Mouse (Mus musculus): Measurements from ENCODE around the gene Zfp523.
"Not testable (repeated sequence)": the region's sequence is repeated elsewhere in the genome, so short reads cannot be mapped to it uniquely, and the experiment has no call there.

Gene Zfp523

DNA sequence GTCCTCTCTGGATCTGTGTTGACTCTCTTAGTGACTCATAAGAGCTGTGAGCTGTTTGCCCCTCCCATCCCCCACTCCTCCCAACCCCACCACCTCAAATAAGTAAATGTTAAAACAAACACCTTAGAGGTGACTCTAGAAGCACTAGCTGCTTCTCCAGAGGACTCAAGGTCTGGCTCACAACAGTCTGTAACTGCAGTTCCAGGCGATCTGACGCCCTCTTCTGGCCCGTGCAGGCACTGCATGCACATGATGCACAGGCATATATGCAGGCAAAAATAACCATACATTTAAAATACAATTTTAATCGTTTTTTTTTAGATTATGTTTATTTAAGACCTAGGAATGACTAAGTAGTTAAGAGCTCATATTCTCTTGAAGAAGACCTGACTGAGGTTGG is 36.3 kb downstream of the Zfp523 start:
- DNase-seq: no peak

DNA sequence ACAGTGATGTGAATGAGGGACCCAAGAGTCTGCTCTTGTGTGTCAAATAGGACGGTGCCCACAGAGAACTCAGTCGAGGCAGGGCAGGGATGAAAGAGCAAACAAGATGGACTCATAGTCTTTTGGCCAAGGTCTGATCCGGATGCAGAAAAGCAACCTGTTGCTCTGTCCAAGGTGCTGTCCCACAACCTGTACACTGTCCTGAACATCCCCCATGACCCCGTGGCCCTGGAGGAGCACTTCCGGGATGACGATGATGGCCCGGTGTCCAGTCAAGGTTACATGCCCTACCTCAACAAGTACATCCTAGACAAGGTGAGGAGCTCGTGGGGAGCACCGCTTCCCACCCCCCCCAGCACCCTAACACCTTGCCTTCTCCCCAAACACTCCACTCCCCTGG is 39.9 kb downstream of the Zfp523 start:
- no peak for DNase-seq

DNA sequence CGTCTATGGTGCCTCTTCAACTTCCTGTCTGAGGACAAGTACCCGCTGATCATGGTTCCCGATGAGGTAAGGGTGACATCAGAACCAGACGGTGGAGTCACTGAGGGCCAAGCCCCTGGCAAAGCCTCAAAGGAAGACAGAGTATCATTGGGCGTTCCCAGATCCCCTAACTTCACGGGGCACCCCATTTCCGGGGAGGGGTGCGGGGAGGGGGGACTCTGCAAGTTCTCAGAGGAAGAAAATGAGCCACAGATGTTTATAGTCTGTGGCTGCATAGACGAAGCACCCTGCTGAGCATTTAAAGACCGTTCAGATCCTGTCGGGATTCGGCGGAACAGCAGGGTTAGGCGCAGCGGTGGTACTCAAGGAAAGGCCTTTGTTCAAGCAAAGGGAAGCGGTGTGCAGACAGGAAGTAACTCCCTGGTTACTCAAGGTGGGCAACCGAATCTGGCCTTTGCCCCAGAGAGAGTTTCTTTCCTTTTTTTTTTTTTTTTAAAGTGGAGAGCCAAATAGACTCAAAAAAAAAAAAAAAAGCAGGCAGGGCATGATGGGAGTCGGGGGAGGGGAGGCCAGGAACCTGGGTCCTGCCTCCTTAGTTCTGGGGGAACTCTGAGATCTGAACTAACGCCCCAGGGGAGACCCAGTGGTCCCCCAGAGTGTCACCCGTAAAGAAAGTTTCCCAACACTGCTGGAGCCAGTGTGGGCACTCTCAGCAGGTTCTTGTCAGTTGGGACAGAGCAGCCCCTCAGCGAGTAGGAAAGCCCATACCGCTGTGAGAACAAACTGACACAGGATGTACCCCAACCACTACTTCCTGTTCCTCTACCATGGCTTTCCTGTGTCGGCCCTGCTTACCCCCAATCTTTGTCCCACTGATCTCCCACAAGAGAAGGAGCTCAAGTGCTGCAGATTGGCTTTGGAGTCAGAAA is 41.1 kb downstream of the Zfp523 start:
- DNase-seq: no peak

DNA sequence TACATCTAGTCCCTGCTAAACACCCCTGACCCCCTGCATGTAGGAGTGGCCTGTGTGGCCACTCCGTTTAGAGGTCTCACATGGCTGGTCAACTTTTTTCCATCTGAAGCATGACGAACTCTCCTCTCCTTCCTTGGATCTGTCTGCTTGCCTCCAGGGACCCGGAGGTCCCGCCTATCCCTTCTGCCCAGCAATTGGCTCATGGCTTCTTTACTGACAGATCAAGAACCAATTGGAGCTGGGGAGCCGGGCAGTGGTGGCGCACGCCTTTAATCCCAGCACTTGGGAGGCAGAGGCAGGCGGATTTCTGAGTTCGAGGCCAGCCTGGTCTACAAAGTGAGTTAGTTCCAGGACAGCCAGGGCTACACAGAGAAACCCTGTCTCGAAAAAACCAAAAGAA is 45.5 kb downstream of the Zfp523 start:
- not testable (repeated sequence) for DNase-seq

DNA sequence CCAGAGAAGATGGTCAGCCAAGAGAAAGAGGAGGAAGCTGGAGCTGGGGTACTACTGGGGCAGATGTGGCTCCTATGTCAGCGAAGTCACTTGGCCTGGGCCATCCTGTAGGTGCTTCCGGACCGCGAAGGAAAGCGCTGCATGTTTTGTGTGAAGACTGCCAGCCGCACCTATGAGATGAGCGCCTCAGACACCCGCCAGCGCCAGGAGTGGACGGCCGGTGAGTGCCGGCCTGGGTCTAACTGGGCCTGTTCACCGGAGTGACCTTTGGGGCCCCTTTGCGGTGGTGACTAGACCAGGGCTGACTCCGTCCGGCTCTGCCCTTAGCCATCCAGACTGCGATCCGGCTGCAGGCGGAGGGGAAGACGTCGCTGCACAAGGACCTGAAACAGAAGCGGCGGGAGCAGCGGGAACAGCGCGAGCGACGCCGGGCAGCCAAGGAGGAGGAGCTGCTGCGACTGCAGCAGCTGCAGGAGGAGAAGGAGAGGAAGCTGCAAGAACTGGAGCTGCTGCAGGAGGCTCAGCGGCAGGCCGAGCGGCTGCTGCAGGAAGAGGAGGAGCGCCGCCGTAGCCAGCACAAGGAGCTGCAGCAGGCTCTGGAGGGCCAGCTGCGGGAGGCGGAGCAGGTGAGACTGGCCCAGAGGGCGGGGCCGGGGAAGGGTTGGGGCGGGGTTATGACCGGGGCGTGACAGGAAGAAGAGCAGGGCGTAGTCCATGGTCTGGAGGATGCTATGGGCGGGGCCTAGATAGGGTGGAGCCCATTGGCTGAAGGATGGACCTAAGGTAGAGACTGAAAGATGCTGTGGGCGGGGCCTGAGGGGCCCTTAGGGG is 46.8 kb downstream of the Zfp523 start:
- peak; percentile 95 for DNase-seq

- no peak for DNase-seq
Observed at GRCm38 (mm10) chr17:28224615-28225014, 47.7 kb downstream of the Zfp523 start.

DNA sequence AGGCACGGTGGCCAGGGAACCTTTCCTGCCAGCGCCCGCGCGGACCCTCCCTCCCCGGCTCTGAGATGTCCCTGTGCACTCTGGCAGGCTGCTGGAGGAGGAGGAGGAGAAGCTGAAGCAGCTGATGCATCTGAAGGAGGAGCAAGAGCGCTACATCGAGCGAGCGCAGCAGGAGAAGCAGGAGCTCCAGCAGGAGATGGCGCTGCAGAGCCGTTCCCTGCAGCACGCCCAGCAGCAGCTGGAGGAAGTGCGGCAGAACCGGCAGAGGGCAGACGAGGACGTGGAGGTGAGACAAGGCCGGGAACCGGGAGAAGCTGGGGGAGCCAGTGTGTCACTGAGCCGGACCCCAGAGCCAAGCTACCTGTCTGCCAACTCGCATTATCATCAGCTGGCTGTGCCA is 49.1 kb downstream of the Zfp523 start:
- DNase-seq: peak; percentile 87

- no peak for DNase-seq
Observed at GRCm38 (mm10) chr17:28230486-28230885, 53.6 kb downstream of the Zfp523 start.

GRCm38 (mm10) chr17:28231026-28231736 is 54.3 kb downstream of the Zfp523 start:
- DNase-seq: no peak

DNA sequence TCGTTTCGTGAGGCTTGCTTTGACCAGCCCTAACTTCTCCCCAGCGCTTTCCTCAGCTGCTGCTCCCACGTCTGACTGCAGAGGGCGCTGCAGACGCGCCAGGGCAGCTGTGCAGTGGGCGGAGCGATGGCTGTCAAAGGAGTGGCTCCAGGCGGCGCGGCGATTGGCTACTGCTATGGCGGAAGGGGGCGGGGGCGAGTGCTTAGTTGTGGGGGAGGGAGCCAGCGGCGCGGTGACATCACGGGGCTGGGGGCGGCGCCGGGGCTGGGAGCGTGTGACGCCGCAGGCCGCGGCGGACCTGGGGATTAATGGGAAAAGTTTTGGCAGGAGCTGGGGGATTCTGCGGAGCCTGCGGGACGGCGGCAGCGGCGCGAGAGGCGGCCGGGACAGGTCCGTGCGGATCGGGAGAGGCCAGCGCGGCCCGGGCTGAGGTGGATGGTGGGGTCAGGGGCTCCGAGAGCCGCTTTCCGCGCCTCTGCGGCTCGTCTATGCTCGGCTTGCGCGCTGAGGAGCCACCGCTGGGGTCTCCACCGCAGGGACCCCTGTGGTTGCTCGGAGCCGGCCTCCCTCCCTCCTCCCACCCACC is 55.6 kb downstream of the Zfp523 start, which contains the start of gene Ppard:
TSS of gene Ppard (plus strand) at position 226 of the 586 bp plus-strand sequence.
- peak; percentile 96 for DNase-seq

DNA sequence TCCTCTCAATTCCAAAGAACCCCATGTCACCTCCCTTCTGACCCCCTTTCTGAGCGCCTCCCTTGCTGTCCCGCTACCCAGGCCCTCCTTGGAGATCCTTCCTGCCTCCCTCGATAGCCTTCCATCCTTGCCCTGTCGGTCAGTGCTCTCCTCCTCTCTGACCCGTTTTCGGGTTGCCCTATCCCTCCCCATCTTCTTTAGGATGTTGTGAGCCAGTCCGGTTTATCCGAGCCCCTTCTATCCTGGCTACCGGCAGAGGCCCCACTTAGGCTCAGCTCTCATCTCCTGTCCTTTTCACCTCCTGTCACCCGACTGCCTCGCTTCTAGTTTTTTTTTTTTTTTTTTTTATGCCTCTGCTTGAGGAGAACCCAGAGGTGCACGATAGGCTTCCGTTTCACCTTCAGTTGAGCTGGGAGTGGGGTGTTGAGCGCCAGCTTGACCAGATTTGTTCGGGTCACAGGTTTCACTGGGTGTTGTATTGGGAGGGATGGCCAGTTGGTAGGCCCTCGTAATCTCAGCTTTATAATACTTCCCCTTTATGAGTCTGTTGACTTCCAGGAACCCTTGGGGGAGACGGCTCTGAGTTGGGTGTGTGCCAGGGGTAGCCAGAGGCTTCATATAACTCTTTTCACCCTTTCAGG is 56.3 kb downstream of the Zfp523 start:
- no peak for DNase-seq

DNA sequence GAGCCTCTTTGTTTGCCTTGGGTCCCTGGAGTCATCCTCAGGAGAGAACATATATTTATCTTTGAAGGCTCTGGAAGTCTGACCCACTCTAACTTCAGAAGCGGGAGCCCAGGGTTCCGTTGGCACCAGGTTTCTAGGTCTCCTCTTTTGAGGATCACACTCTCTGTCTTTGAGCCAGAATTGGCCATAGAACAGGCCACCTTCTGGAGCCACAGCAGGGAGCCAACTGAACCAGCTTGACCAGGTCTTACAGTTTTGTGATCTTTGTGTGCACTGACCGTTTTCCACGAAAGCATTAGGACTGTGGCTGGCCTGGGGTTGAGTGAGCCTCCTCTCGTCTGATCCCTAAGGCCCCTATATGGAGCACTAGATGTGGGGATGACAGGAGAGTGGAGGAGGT is 57.7 kb downstream of the Zfp523 start:
- DNase-seq: peak; percentile 66

DNA sequence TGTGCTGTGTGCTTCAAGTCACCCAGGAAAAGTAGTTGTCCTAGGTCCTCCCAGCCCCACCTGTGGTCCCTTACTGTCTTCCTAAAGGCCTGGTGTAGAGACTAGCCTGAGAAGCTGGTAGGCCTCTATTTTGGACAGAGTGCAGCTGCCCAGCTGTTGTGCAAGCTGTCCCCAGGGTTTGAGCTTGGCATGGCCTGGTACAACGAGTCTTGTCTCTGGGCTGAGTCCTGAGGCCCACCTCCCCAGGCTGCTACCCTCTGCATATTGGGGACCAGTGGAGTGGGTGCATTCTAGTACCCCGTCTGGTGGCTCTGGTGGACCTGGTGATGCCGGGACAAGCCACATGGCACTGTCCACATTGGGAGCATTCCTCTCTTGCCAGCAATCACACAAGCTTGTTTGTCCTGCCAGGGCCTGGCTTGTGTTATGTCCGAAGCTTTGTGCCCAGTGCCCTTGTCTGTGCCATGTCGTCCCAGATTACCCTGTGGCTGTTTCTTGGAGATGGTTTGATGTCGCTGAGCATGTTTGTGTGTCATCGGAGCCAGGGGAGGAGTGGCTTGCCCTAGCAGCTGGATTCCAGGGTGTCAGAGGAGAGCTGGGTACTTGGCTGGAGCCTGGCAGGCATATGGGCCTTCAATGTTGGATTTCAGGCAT is 59.2 kb downstream of the Zfp523 start:
- no peak for DNase-seq

DNA sequence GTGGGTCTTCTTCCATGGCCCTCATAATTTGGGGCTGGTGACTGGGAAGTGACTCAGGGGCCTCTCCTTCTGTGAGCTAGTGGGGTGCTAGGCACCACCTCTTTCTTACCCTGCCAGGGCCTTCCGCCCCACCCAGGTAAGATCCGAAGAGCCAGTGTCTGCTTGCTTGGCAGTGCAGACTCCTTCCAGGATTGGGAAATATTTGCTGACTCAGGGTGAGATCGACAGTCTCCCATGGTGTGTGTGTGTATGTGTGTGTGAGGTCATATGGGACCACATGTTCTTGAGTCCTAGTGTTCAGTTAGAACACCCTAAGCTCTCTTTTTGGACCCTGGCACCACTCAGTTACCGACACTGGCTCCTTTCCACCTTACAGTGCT is 59.7 kb downstream of the Zfp523 start:
- DNase-seq: no peak

GRCm38 (mm10) chr17:28237362-28237761 is 60.4 kb downstream of the Zfp523 start:
- DNase-seq: no peak

DNA sequence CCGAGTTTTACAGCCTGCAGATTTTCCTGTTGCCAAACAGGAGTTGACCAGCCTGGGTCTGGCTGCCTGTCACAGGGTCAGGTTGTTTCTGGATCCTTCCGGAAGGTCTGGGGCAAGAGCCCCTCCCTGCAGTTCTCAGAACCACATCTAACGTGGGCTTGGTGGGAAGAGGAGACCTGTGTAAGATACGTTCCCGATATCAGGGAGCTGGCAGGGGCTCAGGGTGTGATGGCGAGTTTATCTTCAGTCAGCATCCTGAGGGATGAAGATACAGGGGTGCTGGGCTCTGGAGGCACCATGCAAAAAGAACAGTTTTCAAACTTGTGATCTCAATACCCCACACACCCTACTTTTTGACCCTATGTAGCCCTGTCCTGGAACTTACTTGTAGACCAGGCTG is 60.9 kb downstream of the Zfp523 start:
- DNase-seq: no peak

GRCm38 (mm10) chr17:28240846-28241245 is 63.9 kb downstream of the Zfp523 start:
- no peak for DNase-seq

GRCm38 (mm10) chr17:28242296-28242695 is 65.4 kb downstream of the Zfp523 start:
- DNase-seq: no peak

DNA sequence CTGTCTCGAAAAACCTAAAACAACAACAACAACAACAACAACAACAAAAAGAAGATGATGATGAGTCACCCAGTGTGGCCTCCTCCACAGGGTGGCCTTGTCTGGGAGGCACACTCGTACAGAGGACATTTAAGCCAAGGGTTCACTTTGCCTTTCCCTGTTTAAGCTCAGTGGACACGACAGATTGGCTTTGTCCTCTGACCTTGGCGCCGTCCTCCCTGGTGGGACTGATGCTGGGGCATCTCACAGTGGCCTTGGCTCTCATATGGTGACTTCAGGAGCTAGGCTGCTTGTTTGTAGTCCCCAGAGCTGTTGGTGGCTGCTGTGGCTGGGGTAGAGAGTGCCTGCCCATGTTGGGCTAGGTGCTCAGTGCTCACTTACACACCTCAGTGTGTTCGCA is 67.3 kb downstream of the Zfp523 start:
- no peak for DNase-seq

DNA sequence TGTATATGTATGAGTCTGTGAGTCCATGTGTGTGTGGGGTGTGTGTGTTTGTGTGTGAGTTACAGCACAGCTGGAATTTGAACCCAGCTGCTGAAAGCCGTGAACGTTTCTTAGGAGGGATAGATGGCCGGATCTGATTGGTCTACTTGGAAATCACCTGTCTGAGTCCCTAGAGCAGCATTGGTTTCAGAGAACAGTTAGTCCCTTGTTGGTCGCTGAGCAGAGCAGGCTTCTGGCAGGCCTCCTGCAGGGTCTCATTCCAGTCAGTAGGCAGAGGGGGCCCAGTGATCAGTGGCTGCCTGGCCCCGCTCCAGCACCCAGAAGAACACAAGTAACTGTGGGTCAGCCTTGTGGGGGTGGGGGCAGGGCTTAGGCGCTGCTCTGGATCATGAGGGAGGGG is 67.8 kb downstream of the Zfp523 start:
- no peak for DNase-seq

DNA sequence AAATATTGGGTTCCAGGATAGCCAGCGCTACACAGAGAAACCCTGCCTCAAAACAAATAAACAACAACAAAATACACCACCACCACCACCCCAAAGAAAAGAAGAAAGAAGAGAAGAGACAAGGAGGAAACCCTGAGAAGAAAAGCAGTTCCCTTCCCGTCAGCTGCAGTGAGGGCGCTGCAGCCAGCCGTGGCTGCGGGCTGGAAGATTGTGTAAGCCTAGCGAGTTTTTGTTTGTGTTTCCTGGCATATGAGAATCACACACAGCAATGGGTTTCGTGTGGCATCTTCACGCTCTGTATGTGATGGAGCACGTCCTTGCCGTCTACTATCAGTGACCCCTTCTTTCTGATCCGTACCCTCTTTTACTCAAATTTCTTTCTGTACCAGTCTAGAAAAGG is 69.7 kb downstream of the Zfp523 start:
- DNase-seq: no peak

DNA sequence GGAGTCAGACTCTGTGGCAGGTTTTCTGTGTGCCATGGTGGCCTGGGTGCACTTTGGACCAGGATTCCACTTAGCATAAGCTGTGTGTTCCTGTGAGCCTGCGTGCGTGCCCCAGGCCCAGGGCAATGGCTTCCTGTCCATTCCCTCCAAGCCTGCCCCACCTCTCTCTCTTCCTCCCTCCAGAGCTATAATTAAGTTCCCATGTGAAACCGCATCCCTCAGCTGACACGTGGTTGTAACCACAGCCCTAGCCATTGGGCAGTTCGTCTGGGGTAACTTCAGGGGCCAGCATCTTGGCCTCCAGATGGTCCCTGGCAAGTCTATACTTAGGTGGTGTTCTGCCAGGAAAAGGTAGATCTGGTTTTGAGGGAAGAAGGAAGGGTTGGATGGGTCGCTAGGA is 70.7 kb downstream of the Zfp523 start:
- DNase-seq: no peak
